Mouse (Mus musculus) erythroblast, embryonic 14.5 days (primary cell): ENCODE results near the gene Acat3.

Source experiments
- GATA1 ChIP-seq: IDR thresholded peaks from 2 replicates; pipeline ENCODE4 v1.6.1; 2012; ENCODE audit warnings: low read length, inconsistent platforms, mixed read lengths
- TAL1 ChIP-seq: IDR thresholded peaks from 3 replicates; pipeline ENCODE4 v1.6.1; 2012; ENCODE audit warnings: low read length, inconsistent platforms, mixed read lengths

GRCm38 (mm10) chr17:12886620-12887019 is 53.8 kb downstream of the Acat3 start:
- TF ChIP-seq TAL1 (no peak), GATA1 (no peak)
